Mouse (Mus musculus): ENCODE results near the gene Mfsd4b5. TPM values are rescaled to one million over a fixed set of nuclear protein-coding genes. Genes with fewer than 3 reads are reported as not detected.
A peak's percentile ranks its signal among the peaks of the same experiment; 100 is the strongest.
"Not testable (repeated sequence)": the region's sequence is repeated elsewhere in the genome, so short reads cannot be mapped to it uniquely, and the experiment has no call there.

Gene Mfsd4b5
- polyA plus RNA-seq, 1 experiment from 2014 or later, result 0.09 TPM

- Histone ChIP-seq H3K27ac (no peak overlapping the region), H3K9ac (no peak overlapping the region), H3K9me3 (no peaks in the 10 kb centered on the region), H3K4me1 (peaks cover 11% of the 10 kb centered on the region), H3K27me3 (0 out of 2 replicates have a peak, but pooled peaks cover 3% of the 10 kb centered on the region), H3K4me3 (no peak overlapping the region), H3K4me2 (peak overlapping the region; percentile 93), H3K36me3 (no peaks in the 10 kb centered on the region)
- WGBS, result 39% methylated on average over 11 of the region's 11 CpGs
- ATAC-seq (ENCODE audit: insufficient number of reproducible peaks, low FRiP score, low TSS enrichment, low read depth), result no peak
Observed at GRCm38 (mm10) chr10:39960441-39960822, 26.0 kb downstream of the Mfsd4b5 start.

GRCm38 (mm10) chr10:39959761-39960440 is 26.5 kb downstream of the Mfsd4b5 start, which contains the start of gene Mfsd4b3:
TSS of gene Mfsd4b3 (minus strand) at chr10:39960153.
- under 1% methylated on average over 38 of the region's 38 CpGs for WGBS
- Histone ChIP-seq H3K27ac (peak within 1 kb of the TSS; percentile 59), H3K27me3 (0 out of 2 replicates have a peak, but pooled peaks cover 3% of the 10 kb centered on the region), H3K4me1 (peaks cover 11% of the 10 kb centered on the region), H3K4me2 (peak within 1 kb of the TSS; percentile 93), H3K36me3 (no peaks in the 10 kb centered on the region), H3K4me3 (peak within 1 kb of the TSS; percentile 56), H3K9ac (peak within 1 kb of the TSS; percentile 37), H3K9me3 (no peaks in the 10 kb centered on the region)
- peak; percentile 90 for ATAC-seq (ENCODE audit: insufficient number of reproducible peaks, low FRiP score, low TSS enrichment, low read depth)

- Histone ChIP-seq H3K9me3 (no peaks in the 10 kb centered on the region), H3K4me3 (no peak overlapping the region), H3K36me3 (no peaks in the 10 kb centered on the region), H3K4me2 (no peak overlapping the region), H3K9ac (no peak overlapping the region), H3K4me1 (peaks cover 11% of the 10 kb centered on the region), H3K27ac (no peak overlapping the region), H3K27me3 (0 out of 2 replicates have a peak, but pooled peaks cover 3% of the 10 kb centered on the region)
- WGBS, result 52% methylated on average over 4 of the region's 4 CpGs
- no peak for ATAC-seq (ENCODE audit: insufficient number of reproducible peaks, low FRiP score, low TSS enrichment, low read depth)
Observed at GRCm38 (mm10) chr10:39958266-39958665, 28.2 kb downstream of the Mfsd4b5 start.

- H3K4me3 ChIP-seq, result no peak overlapping the region
- H3K36me3 ChIP-seq, result no peaks in the 10 kb centered on the region
- ATAC-seq (ENCODE audit: insufficient number of reproducible peaks, low FRiP score, low TSS enrichment, low read depth), result no peak
- H3K9ac ChIP-seq, result no peak overlapping the region
- 0 out of 2 replicates have a peak, but pooled peaks cover 3% of the 10 kb centered on the region for H3K27me3 ChIP-seq
- no peak overlapping the region for H3K4me2 ChIP-seq
- no peaks in the 10 kb centered on the region for H3K9me3 ChIP-seq
- no peak overlapping the region for H3K27ac ChIP-seq
- H3K4me1 ChIP-seq, result peaks cover 11% of the 10 kb centered on the region
- 64% methylated on average over 2 of the region's 2 CpGs for WGBS
Observed at GRCm38 (mm10) chr10:39956340-39956878, 30.0 kb downstream of the Mfsd4b5 start.

GRCm38 (mm10) chr10:39955163-39955562 is 31.3 kb downstream of the Mfsd4b5 start:
- H3K27me3 ChIP-seq, result 0 out of 2 replicates have a peak, but pooled peaks cover 3% of the 10 kb centered on the region
- H3K9me3 ChIP-seq, result no peaks in the 10 kb centered on the region
- H3K4me1 ChIP-seq, result peaks cover 6% of the 10 kb centered on the region
- no peak for ATAC-seq (ENCODE audit: insufficient number of reproducible peaks, low FRiP score, low TSS enrichment, low read depth)
- no peak overlapping the region for H3K9ac ChIP-seq
- H3K4me2 ChIP-seq, result no peak overlapping the region
- no peaks in the 10 kb centered on the region for H3K36me3 ChIP-seq
- WGBS, result 53% methylated on average over 2 of the region's 2 CpGs
- H3K27ac ChIP-seq, result no peak overlapping the region
- H3K4me3 ChIP-seq, result no peak overlapping the region

- Histone ChIP-seq H3K27me3 (no peaks in the 10 kb centered on the region), H3K36me3 (no peaks in the 10 kb centered on the region), H3K9ac (no peak overlapping the region), H3K4me2 (no peak overlapping the region), H3K9me3 (no peaks in the 10 kb centered on the region), H3K4me1 (no peaks in the 10 kb centered on the region), H3K27ac (no peak overlapping the region), H3K4me3 (no peak overlapping the region)
- 85% methylated on average over 2 of the region's 2 CpGs for WGBS
- ATAC-seq (ENCODE audit: insufficient number of reproducible peaks, low FRiP score, low TSS enrichment, low read depth), result no peak
Observed at GRCm38 (mm10) chr10:39949377-39949954, 37.0 kb downstream of the Mfsd4b5 start.

- not testable (repeated sequence) for ATAC-seq (ENCODE audit: insufficient number of reproducible peaks, low FRiP score, low TSS enrichment, low read depth); H3K9me3 ChIP-seq
- 61% methylated on average over 3 of the region's 3 CpGs for WGBS
Observed at GRCm38 (mm10) chr10:39947195-39947594, 39.3 kb downstream of the Mfsd4b5 start.

GRCm38 (mm10) chr10:39936553-39936952 is 49.9 kb downstream of the Mfsd4b5 start:
- ATAC-seq (ENCODE audit: insufficient number of reproducible peaks, low FRiP score, low TSS enrichment, low read depth), result no peak
- Histone ChIP-seq H3K4me2 (no peak overlapping the region), H3K27ac (no peak overlapping the region), H3K9ac (no peak overlapping the region), H3K9me3 (no peaks in the 10 kb centered on the region), H3K36me3 (no peaks in the 10 kb centered on the region), H3K27me3 (no peaks in the 10 kb centered on the region), H3K4me1 (no peaks in the 10 kb centered on the region), H3K4me3 (no peak overlapping the region)
- 70% methylated on average over 7 of the region's 7 CpGs for WGBS

More at GRCm38 (mm10) chr10:39947195-39947594, 39.3 kb downstream of the Mfsd4b5 start:
- H3K27me3 ChIP-seq, H3K4me3 ChIP-seq, H3K4me2 ChIP-seq, H3K4me1 ChIP-seq, H3K36me3 ChIP-seq, H3K9ac ChIP-seq, H3K27ac ChIP-seq: not testable (repeated sequence)

GRCm38 (mm10) chr10:39926616-39927139 is 59.8 kb downstream of the Mfsd4b5 start, which contains the start of gene Mfsd4b2:
TSS of gene Mfsd4b2 (minus strand) at chr10:39926923.
- Histone ChIP-seq H3K9me3 (no peaks in the 10 kb centered on the region), H3K9ac (peak within 1 kb of the TSS; percentile 26), H3K27ac (no peak within 1 kb of the TSS), H3K27me3 (peaks cover 22% of the 10 kb centered on the region), H3K4me1 (peaks cover 10% of the 10 kb centered on the region), H3K36me3 (no peaks in the 10 kb centered on the region), H3K4me2 (peak within 1 kb of the TSS; percentile 81), H3K4me3 (peak within 1 kb of the TSS; percentile 42)
- WGBS, result under 1% methylated on average over 41 of the region's 41 CpGs
- no peak; the same call in 1 of the 2 replicates for ATAC-seq (ENCODE audit: insufficient number of reproducible peaks, low FRiP score, low TSS enrichment, low read depth)

GRCm38 (mm10) chr10:39924556-39924955 is 61.9 kb downstream of the Mfsd4b5 start:
- H3K4me1 ChIP-seq; H3K4me3 ChIP-seq; H3K9ac ChIP-seq; H3K9me3 ChIP-seq; H3K4me2 ChIP-seq; H3K36me3 ChIP-seq; ATAC-seq (ENCODE audit: insufficient number of reproducible peaks, low FRiP score, low TSS enrichment, low read depth); H3K27ac ChIP-seq: not testable (repeated sequence)
- 71% methylated on average over 8 of the region's 8 CpGs for WGBS
- H3K27me3 ChIP-seq, result peaks cover 22% of the 10 kb centered on the region

GRCm38 (mm10) chr10:39912616-39913015 is 73.8 kb downstream of the Mfsd4b5 start:
- no peak overlapping the region for H3K4me2 ChIP-seq
- no peaks in the 10 kb centered on the region for H3K36me3 ChIP-seq
- no peak overlapping the region for H3K4me3 ChIP-seq
- H3K27me3 ChIP-seq, result no peaks in the 10 kb centered on the region
- H3K4me1 ChIP-seq, result no peaks in the 10 kb centered on the region
- H3K27ac ChIP-seq, result no peak overlapping the region
- no peaks in the 10 kb centered on the region for H3K9me3 ChIP-seq
- no peak overlapping the region for H3K9ac ChIP-seq
- no peak for ATAC-seq (ENCODE audit: insufficient number of reproducible peaks, low FRiP score, low TSS enrichment, low read depth)
